Mouse (Mus musculus): Measurements from ENCODE around the gene Zfp462.

Zfp462 gene

DNA sequence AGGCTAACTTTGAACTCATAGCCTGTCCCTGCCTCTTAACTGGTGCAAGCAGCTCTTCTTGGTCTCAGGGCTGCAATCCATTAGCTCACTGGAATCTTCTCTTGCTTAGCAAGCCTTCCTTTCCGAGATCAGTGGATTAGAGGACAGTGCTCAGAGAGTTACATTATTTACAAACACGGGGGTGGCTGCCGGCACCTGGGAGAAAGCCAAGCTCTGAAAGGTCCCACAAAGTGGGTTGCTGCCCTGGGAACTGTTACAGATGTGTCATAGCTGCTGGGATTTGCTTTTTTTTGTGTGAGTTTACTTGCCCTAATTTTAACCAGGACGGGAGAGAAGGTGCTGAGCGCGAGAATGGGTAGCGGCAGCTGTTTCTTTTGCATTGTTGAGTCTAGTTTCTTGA, 102.4 kb downstream of the Zfp462 start:
- CTCF ChIA-PET, result interaction anchor here (0.6 kb wide), 1 partner anchor 334 kb away, joined by 3 read pairs; no protein-coding TSS in a partner anchor

DNA sequence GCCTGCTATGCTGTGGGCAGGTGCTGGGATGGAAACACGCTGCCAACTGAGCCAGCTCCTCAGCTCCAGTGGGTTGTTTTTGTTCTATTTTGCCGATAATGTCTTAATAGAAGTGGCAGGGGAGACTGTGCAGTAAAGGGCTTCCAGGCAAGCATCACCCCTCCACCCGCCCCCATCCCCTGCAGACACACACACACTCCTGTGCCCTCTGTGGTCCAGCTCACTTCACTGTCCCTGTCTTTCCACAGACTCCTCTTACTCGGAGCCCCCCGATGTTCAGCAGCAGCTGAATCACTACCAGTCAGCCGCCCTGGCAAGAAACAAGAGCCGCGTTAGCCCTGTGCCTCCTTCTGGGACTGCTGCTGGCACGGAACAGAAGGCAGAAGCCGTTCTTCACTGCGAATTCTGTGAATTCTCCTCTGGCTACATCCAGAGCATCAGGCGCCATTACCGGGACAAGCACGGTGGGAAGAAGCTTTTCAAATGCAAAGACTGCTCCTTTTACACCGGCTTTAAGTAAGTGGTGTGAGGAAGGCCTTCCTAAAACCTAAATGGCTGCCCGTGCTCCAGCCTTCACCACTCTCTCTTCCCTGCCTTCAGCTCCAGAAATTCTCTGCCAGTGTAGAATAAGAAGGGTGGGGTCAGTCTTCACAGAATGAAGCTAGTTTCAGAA, 105.2 kb downstream of the Zfp462 start:
- CTCF ChIA-PET, result no interaction called here

DNA sequence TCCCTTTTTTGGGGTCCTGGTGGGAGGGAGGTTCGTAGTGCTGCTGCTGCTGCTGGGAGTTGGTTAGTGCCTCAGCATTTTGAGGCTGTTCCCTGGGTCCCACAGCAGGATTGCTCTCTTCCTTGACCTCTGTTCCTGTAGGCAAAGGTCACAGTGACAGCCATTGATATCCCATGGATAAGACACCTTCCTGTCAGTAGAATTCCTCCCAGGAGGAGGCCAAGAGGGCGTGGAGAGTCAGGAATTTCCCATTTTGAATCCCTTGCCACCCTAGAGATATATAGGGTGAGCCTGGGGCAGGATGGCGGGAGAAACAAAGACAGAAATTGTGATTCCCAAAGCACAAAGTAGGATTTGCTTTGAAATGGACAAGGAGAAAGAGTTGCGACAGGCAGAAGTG, 106.5 kb downstream of the Zfp462 start:
- CTCF ChIA-PET, result no interaction called here

DNA sequence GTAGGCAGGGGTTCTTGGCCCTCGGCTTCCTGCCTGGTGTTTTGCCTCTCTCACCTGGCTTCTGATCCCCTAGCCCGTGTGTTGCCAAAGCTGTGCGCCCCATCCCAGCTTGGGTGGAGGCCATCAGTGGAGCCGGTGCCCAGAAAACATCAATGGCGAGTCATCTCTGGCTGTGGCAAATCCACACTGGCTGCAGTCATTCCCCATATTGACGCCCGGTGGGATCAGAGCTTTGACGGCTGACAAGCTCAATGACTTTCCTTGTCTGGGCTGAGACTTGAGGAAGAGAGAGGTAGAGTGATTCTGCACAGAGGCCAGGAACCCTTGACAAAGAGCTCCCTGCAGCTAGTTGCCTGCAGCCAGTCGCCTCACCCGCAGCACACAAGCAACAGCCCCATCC, 107.8 kb downstream of the Zfp462 start:
- CTCF ChIA-PET, result no interaction called here

DNA sequence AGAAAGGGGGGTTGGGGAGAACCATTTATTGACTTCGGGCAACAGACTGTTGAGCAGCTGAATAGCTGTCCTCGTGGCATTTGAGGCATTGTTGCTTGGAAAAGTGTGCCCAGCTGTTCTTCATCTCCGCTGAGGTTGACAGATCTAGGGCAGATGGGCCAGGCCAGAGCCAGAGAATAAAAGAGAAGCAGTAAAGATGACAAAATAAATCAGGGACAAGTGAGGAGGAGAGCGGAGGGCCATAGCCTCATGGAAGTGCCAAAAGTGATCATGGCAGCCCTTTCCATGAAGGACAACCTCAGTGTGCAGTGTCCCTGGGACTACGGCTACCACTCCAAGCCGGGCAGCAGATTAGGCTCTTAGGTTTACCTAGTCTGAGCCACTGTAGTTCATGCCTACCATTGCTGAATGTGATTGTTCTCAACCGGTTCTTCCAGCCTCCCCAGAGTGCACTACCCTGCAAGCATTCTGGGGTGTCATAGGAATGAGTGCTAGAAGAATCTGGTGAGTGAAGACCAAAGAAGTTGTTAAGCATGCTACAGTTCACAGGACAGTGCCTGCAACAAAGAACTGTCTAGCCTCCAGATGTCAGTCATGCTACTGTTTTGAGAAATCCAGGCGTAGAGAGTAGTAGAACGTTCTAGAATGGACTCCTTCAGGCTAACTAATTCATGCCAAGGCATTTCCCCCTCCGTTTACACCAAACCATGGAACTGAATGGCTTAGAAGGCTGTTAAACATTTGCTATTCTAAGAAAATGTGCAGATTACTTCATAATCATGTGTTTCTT, 113.0 kb downstream of the Zfp462 start:
- CTCF ChIA-PET, result no interaction called here

DNA sequence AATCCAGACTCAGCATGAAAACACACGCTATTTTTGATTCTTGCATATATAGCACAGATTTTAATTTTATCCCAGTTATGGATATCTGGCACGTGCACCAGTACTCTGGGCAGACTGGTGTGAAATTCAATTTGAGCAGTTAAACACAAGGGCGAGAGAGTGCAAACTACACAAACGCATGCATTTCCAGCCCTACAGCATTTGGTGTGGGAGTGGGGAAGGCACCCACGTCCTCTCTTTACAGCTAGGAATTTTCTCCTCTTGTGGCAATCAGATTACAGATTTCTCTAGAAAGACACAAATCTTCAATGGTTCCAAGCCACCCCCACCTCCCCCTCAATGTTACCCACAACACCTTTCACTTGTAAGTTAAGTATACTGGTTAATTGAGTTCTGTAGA, 114.1 kb downstream of the Zfp462 start:
- CTCF ChIA-PET, result no interaction called here

DNA sequence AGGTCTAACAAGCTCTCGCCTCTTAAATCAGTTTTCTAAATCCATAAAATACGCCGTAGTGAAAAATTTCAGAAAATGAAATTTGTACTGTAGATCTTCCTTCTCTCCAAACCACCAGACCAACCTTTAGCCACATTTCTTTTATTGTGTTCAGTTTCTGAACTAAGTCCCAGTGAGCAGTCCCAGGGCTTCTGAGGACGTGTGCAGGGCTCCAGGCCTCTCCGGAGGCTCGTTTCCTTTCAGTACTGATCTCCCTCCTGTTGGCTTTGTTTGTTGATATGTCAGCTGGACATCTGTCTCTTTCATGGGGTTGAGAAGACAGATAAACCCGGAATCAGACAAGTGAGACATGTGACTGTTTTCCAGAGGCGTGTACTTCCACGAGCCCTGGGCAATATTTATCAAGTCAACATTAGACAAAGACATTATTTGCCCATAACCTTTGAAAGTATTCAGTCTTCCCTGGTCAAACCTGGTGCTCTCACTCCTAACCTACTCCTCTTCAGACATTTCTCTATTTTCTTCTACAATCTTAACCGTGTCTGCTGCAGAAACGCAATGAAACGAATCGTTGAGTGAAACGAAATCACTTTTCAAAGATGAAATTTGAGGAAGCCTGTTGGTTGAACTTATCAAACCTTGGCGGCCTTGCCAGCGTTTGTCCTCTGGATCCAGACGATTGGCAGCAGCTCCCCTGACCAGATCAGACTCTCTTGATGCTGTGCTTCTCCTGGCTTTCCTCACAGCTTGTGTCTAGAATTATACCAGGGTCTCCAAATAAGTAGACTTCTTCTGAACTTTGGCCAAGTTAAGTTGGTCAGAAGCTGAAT, 121.7 kb downstream of the Zfp462 start:
- CTCF ChIA-PET, result no interaction called here

DNA sequence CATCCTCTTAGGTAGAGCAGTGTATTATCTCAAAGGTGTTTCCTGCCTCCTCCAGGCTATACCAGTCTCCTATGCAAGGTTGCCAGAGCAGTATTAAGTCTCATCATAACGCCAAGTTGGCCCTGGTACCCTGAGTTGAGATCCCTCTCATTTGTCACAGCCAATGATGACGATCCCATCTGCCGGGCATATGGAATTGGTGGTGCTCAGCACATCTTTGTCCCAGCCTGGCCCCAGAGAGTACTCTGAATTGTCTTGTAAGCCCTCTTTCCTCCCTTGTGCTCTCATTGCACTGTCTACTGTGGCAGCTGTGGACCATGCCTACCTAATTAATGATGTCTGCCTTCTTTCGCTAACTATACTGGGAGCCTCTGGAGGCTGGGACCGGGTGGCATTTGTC, 126.7 kb downstream of the Zfp462 start:
- CTCF ChIA-PET, result no interaction called here

DNA sequence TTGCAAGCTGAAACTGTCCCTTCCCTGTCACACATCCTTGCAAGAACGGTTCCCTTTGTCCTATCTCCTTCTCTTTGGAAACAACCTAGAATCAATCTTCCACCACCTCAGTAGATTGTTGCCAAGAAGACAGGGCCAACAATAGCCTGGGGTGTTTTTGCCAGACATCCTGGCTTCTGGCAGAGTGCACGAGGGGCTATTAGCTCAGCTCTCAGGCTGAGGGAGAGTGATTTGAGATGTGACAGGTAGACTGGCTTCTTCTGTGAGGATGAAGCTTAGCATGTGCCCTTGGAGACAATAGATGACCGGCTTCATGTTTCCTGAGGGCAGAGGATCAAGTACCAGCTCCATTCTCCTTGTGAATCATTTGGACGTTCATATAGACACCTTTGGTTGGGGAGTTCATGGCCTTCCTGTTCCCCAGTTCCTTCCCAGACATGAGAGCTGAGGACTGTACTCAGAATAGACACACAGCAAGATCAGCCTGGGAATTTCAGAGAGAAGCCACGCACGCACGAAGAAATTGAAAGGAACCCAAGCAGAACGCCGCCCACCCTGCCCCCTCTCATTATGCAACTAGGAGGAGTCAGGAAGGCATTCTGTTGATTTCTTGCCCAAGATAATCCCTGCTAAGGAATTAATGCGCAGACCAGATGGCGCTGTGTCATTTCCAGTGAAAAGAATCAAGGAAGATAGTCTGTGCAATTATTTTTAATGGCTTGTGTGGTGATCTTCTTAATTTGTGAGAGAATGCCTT, 132.5 kb downstream of the Zfp462 start:
- CTCF ChIA-PET, result no interaction called here

DNA sequence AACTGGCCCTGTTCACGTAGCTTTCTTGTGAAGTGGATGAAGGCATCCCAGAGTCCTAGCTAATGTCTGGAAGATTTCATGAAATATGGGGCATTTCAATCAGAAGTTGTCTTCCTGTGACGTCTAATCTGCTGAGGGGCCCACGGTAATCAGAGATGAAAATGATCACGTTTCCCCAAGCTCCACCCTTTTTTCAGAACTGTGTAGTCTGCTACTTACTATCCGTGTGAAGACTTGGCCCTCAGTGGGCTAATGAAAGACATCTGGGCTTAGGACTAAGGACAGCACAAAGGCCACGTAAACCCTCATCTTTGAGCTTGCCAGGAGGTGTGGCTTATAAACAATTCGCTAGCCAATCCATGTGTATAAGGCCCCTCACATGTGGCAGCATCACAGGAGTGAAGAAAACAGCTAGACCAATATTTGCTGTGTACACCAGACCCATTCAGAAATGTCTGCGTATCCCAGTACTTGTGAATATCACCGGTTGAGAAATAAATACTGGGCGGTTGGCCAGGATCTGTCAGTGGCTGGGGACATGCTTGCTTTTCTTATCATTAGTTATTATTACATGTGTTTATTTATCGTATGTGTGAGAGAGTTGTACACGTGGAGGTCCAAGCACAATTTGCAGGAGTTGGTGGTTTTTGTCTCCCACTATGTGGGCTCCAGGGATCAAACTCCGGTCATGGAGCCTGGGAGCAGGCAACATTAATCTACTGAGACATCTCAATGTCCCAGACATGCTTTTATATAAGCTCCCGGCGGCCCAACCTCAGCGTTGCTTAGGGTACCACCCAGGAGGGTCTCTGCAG, 133.3 kb downstream of the Zfp462 start:
- CTCF ChIA-PET, result no interaction called here

DNA sequence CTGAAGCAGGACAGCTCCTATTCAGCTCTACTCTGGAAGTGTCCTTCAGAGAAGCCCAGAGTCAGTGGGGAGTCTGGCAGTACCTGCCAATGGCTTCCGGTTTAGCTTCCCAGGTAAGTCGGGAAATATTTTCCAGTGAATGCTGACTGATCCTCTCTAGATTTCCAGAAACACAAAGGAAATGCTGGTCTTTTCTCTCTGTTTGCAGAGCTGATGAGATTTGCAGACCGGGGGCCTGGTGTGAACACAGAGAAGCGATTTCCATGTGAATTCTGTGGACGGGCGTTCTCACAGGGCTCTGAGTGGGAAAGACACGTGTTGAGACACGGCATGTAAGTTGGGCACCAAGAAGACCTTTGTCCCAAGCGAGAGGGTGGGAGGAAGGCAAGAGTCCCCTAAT, 134.2 kb downstream of the Zfp462 start:
- CTCF ChIA-PET, result no interaction called here

DNA sequence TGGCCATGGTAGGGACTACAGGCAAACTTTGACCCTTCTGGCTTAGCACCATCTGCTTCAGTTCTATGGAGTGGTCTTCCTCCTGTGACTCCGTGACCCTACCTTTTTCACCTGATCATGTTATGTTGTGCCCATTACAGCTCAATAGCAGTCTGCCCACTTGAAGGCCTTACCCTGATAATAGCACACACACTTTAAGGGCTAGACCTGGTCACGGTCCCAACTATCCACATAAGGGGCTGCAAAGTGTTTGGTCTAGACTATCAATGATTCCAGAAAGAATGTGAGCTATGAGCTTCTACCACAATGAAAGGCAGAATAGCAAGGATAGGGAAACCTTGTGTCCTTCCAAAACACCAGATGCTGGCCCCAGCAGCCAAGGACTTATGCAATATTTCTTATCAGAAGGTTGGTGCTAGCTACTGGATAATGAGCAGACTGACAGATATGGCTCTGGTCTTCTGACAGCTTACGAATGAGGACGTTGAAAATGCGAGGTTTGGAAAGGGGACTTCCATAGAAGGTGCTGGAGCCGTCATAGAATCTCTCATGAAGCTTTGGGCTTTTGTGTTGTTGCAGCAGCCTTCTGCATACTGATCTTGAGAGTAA, 139.3 kb downstream of the Zfp462 start:
- CTCF ChIA-PET, result no interaction called here

DNA sequence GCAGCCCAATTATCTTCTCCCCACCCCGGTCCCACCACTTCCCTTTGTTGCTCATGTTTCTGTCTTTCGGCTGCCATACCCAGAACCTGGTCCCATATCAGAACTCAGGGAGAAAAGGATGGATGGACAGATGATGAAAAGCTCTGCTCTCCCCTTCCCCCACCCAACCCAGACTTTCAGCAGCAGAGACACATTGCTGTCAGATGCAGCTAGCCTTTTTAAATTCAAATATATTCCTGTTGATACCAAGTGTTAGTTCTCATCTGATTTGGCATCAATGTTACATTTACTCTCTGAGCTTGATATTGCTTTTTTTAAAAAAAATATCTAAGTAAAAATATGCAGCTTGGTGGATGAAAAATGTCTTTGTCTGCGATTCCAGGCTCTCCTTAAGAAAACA, 143.3 kb downstream of the Zfp462 start:
- CTCF ChIA-PET, result no interaction called here

DNA sequence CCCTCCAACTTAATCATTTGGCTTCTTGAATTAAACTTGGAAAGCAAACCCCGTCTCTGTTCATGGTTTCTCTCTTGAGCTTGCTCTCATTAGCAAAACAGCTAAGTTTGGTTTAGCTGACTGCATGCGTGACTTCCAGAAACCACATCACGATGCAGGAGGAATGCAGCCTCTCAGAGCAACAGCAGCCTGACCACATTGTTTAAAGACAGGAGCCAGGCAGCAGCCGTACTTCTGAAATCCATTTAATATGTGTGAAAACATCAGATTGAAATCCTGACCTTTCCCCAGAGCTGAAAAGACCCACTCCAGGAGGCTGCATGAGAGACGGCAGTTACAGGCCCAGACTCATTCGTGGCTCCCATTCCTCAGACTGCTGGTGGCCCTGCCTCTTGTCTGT, 144.1 kb downstream of the Zfp462 start:
- CTCF ChIA-PET, result no interaction called here

DNA sequence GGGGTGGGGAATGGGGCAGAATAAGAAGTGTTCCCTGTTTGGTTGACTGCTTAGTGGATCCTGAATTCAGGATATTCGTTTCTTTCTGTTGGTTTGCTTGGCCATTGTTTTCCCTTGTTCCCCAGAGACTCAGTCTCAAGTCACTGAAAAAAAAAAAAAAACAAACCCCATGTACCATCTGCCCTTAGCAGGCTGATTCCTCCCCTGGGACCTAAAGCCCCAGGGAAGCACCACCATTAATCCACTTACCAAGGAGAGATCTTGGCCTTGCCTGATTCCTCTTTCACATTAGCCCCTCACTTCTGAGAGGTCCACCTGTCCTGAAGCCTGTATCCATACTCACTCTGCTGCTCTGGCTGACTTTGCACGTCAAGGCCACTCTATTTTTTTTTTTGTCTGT, 152.3 kb downstream of the Zfp462 start:
- CTCF ChIA-PET, result interaction anchor here (0.7 kb wide), 1 partner anchor 98 kb away, joined by 12 read pairs; no protein-coding TSS in a partner anchor

DNA sequence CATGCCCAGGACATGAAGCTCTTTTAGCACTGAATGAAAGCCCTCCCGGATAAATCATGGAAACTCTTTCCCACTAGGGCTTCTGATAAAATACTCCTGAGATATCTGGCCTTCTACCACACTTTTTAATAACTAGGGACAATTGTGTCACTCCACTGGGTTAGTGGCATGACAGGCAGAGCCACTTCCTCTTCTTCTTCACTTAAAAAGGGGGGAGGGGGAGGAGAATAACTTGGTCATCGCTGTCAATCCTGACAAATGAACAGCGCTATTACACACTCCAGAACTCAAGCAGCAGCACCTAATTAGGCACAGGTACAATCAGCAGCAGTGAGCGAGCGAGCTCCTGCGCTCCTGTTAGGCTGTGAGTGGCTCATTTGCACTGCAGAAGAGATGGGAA, 153.5 kb downstream of the Zfp462 start:
- CTCF ChIA-PET, result no interaction called here

DNA sequence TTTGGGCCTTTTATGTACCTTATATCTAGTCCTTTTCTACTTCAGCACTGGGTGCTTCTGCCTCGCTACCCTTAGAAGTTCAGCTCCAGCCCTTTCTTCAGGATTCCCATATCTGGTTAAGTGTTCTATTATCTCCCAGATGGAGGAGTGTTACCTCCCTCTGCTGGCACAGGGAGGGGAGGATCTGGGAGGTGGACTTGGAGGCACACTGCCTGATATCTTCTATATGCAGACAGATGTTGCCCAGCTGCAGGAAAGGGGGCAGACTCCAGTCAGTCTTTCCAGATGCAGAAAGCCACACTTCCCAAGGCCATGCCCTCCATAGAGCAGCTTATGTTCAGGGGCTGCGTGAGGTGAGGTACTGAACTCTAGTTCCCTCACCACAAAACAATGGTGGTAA, 156.0 kb downstream of the Zfp462 start:
- CTCF ChIA-PET, result no interaction called here

DNA sequence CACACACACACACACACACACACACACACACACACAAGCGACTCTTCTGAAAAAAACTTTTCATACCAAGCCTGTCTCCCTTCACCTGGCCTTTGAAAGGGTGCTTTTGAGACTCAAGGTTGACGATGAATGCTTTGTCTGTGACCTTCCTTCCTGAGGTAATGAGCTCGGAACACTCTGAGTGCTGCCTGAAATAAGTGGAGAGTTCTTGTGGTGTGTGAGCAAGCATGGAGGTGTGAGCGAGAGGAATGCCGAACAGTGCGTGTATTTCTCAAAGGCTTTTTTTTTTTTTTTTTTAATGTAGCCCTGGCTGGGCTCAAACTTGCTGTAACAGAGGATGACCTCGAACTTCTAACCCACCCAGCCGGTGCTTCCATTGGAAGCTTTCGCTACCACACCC, 156.8 kb downstream of the Zfp462 start:
- CTCF ChIA-PET, result no interaction called here

DNA sequence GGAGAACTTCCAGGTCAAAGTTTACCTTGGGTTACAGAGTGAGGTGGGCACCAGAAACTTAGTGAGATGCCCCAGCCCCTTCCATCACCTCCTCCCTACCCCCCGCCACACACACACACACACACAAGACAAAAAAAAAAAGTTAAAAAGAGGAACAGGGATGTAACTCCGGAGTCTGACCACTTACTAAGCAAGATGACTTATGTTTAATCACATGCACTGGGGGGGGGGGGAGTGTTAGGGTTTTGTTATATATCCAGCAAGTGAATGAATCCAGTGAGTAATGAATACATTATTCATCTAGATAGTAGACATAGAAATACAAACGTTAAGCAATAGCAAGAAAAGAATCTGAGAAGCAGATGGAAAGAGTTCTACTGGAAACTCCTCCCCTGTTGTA, 157.5 kb downstream of the Zfp462 start:
- CTCF ChIA-PET, result no interaction called here

DNA sequence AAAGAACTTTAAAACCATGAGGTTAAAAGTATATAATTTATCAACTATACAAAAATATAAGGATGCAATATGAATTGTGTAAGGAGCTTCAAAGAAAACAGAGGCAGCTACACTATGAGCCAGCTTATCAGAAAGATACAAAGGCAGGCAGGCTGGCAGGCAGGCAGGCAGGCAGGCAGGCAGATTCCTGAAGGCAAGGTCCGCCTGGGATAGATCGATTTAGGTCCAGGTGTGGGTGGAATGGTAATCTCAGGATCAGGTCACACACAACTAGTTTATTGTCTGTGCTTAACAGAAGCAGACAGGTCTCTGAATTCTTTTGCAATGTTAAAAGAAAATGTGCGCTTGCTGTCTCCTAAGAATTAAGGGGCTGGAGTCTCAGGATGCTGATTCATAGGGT, 158.7 kb downstream of the Zfp462 start:
- CTCF ChIA-PET, result no interaction called here
